Mouse (Mus musculus) MEL (cell line): ENCODE data around the gene Sec11a.

Experiments
- CHD1 ChIP-seq: IDR thresholded peaks from 2 replicates; pipeline ENCODE4 v1.6.1; 2012; ENCODE audit warnings: low read depth, mild to moderate bottlenecking, inconsistent platforms, low read length, improper control_type of control experiment
- CTCF ChIP-seq, 3 experiments: IDR thresholded peaks in 2 of 3; conservative IDR thresholded peaks in 1 of 3; 2 replicates each; pipeline ENCODE4 v1.5.1; 2011 to 2012; ENCODE audit warnings: low read length in 3 of 3, low read depth in 2 of 3, mild to moderate bottlenecking in 2 of 3, improper control_type of control experiment in 1 of 3, inconsistent platforms in 1 of 3, mixed read lengths in 1 of 3, moderate library complexity in 1 of 3; ENCODE audit not compliant: control insufficient read depth in 1 of 3, insufficient read depth in 1 of 3, poor library complexity in 1 of 3, severe bottlenecking in 1 of 3
- E2F4 ChIP-seq: IDR thresholded peaks from 2 replicates; pipeline ENCODE4 v1.6.1; 2011; ENCODE audit warnings: low read depth, low read length, improper control_type of control experiment, borderline replicate concordance
- EP300 ChIP-seq, 2 experiments: IDR thresholded peaks; 2 replicates each; pipeline ENCODE4 v1.6.1; 2011; ENCODE audit warnings: improper control_type of control experiment in 2 of 2, low read length in 2 of 2, low read depth in 1 of 2, mild to moderate bottlenecking in 1 of 2
- NELFE ChIP-seq: IDR thresholded peaks from 2 replicates; pipeline ENCODE4 v1.6.1; 2011; ENCODE audit warnings: low read depth, low read length, improper control_type of control experiment
- POLR2A ChIP-seq, 2 experiments: IDR thresholded peaks; 2 replicates each; pipeline ENCODE4 v1.6.1; 2011 to 2012; ENCODE audit warnings: low read length in 2 of 2, mild to moderate bottlenecking in 2 of 2, control low read depth in 1 of 2, improper control_type of control experiment in 1 of 2, low read depth in 1 of 2, moderate library complexity in 1 of 2; ENCODE audit not compliant: control insufficient read depth in 1 of 2, insufficient read depth in 1 of 2, poor library complexity in 1 of 2
- UBTF ChIP-seq: IDR thresholded peaks from 2 replicates; pipeline ENCODE4 v1.6.1; 2012; ENCODE audit warnings: low read depth, mild to moderate bottlenecking, inconsistent platforms, low read length, improper control_type of control experiment, moderate library complexity, borderline replicate concordance; ENCODE audit not compliant: insufficient read depth
- USF1 ChIP-seq: IDR thresholded peaks from 2 replicates; pipeline ENCODE4 v1.6.1; 2014; ENCODE audit warnings: low read depth, mild to moderate bottlenecking, inconsistent platforms, low read length, improper control_type of control experiment, moderate library complexity

GRCm38 (mm10) chr7:80962799-80963198, 15.2 kb upstream of the Sec11a start:
- TF ChIP-seq CHD1 (no peak), POLR2A (IDR thresholded peaks at IDR 0.05; ENCODE audit: control insufficient read depth in 1 of 2, insufficient read depth in 1 of 2, low read depth in 1 of 2, low read length in 2 of 2, poor library complexity in 1 of 2) (no peak), NELFE (no peak), E2F4 (no peak), CTCF (IDR thresholded peaks at IDR 0.05 in 2 of 3, conservative IDR thresholded peaks at IDR 0.05 in 1 of 3; ENCODE audit: control insufficient read depth in 1 of 3, insufficient read depth in 1 of 3, low read depth in 2 of 3, low read length in 3 of 3, poor library complexity in 1 of 3, severe bottlenecking in 1 of 3) (no peak), UBTF (no peak), EP300 (IDR thresholded peaks at IDR 0.05; ENCODE audit: low read depth in 1 of 2, low read length in 2 of 2) (no peak), USF1 (no peak)
